Mouse (Mus musculus): ENCODE results near the gene Rgs14.
A peak's percentile ranks its signal among the peaks of the same experiment; 100 is the strongest.

Gene Rgs14

GRCm38 (mm10) chr13:55405783-55406390 is 36.4 kb downstream of the Rgs14 start:
- DNase-seq = no peak

- no peak for DNase-seq
Measured at GRCm38 (mm10) chr13:55407341-55407740, 37.8 kb downstream of the Rgs14 start.

- no peak for DNase-seq
Measured at GRCm38 (mm10) chr13:55408546-55409120, 39.1 kb downstream of the Rgs14 start.

- DNase-seq = no peak
Measured at GRCm38 (mm10) chr13:55411826-55412225, 42.3 kb downstream of the Rgs14 start.

- no peak for DNase-seq
Measured at GRCm38 (mm10) chr13:55412643-55413307, 43.2 kb downstream of the Rgs14 start.

- no peak for DNase-seq
Measured at GRCm38 (mm10) chr13:55413333-55413732, 43.8 kb downstream of the Rgs14 start.

- peak; percentile 87 for DNase-seq
Measured at GRCm38 (mm10) chr13:55414743-55415380, 45.3 kb downstream of the Rgs14 start, which contains the start of gene Pfn3. Gene Pfn3 (minus strand): TSS chr13:55415232.

- peak; percentile 86 for DNase-seq
Measured at GRCm38 (mm10) chr13:55418004-55418403, 48.5 kb downstream of the Rgs14 start.

GRCm38 (mm10) chr13:55419142-55419541 is 49.6 kb downstream of the Rgs14 start:
- no peak for DNase-seq

GRCm38 (mm10) chr13:55420018-55420932 is 50.7 kb downstream of the Rgs14 start:
- no peak for DNase-seq

- peak; percentile 70 for DNase-seq
Measured at GRCm38 (mm10) chr13:55420933-55421800, 51.6 kb downstream of the Rgs14 start.

- no peak for DNase-seq
Measured at GRCm38 (mm10) chr13:55426613-55427012, 57.1 kb downstream of the Rgs14 start, which contains the start of gene F12. Gene F12 (minus strand): TSS chr13:55426793.

GRCm38 (mm10) chr13:55429226-55429888 is 59.8 kb downstream of the Rgs14 start:
- no peak for DNase-seq

GRCm38 (mm10) chr13:55430566-55430965 is 61.0 kb downstream of the Rgs14 start:
- no peak for DNase-seq

- no peak for DNase-seq
Measured at GRCm38 (mm10) chr13:55431889-55432685, 62.6 kb downstream of the Rgs14 start.
